Mouse (Mus musculus): ENCODE measurements around the gene Mlst8. TPM values are rescaled to one million over a fixed set of nuclear protein-coding genes. Genes with fewer than 3 reads are reported as not detected.
"Not testable (repeated sequence)": the region's sequence is repeated elsewhere in the genome, so short reads cannot be mapped to it uniquely, and the experiment has no call there.

Mlst8 gene
- total and polyA plus RNA-seq, 3 experiments: 10.0 to 24.7 (median 14.0) TPM

GRCm38 (mm10) chr17:24425905-24426304, 53.0 kb downstream of the Mlst8 start:
- no peak for TF ChIP-seq NRF1 (IDR thresholded peaks at IDR 0.05; ENCODE audit: low read depth, low read length)
- no peak overlapping the region for H3K4me2 ChIP-seq (ENCODE audit: insufficient read depth, low read depth, poor library complexity, severe bottlenecking)
- no peak overlapping the region for H3K9ac ChIP-seq (ENCODE audit: insufficient read depth, low read depth)
- in situ Hi-C loops (cut with MboI; ENCODE audit: low pct_ligation_motif_present, low pct_unique_long_range_greater_than_20kb, low sequenced_read_pairs): no loop called here
- dilution Hi-C loops (cut with MboI; ENCODE audit: extremely low pct_ligation_motif_present, extremely low pct_unique_long_range_greater_than_20kb, low sequenced_read_pairs): no loop called here
- H3K4me3 ChIP-seq (replicated peaks in 1 of 3; ENCODE audit: low read depth in 2 of 3, low read length in 2 of 3, poor library complexity in 1 of 3): no peak overlapping the region
- H3K36me3 ChIP-seq (replicated peaks in 1 of 2; ENCODE audit: control insufficient read depth in 1 of 2, insufficient read depth in 1 of 2, low read length in 1 of 2): peaks cover 53 to 66% of the 10 kb centered on the region in 2 experiments
- peaks cover 13% of the 10 kb centered on the region for H3K79me2 ChIP-seq (replicated peaks; ENCODE audit: control insufficient read depth, extremely low read depth, insufficient read depth, poor library complexity, severe bottlenecking)
- peaks cover 0 to 23% of the 10 kb centered on the region in 2 experiments; a peak in 2 of 4 replicates for H3K4me1 ChIP-seq (ENCODE audit: control insufficient read depth in 1 of 2, insufficient read depth in 2 of 2)
- no peaks in the 10 kb centered on the region for H3K9me3 ChIP-seq (replicated peaks; ENCODE audit: low read length)
- no peaks in the 10 kb centered on the region for H3K27me3 ChIP-seq (replicated peaks)
- no peak for DNase-seq (ENCODE audit: extremely low read depth)
- peak overlapping the region; percentile 28; the same call in 1 of the 2 replicates for H3K27ac ChIP-seq (ENCODE audit: insufficient read depth, low read depth)

- H3K9me3 ChIP-seq (replicated peaks; ENCODE audit: low read length); dilution Hi-C loops (cut with MboI; ENCODE audit: extremely low pct_ligation_motif_present, extremely low pct_unique_long_range_greater_than_20kb, low sequenced_read_pairs); H3K4me2 ChIP-seq (ENCODE audit: insufficient read depth, low read depth, poor library complexity, severe bottlenecking); in situ Hi-C loops (cut with MboI; ENCODE audit: low pct_ligation_motif_present, low pct_unique_long_range_greater_than_20kb, low sequenced_read_pairs); DNase-seq (ENCODE audit: extremely low read depth); H3K27ac ChIP-seq (ENCODE audit: insufficient read depth, low read depth); H3K4me3 ChIP-seq (replicated peaks in 1 of 3; ENCODE audit: low read depth in 2 of 3, low read length in 2 of 3, poor library complexity in 1 of 3); H3K27me3 ChIP-seq (replicated peaks); H3K9ac ChIP-seq (ENCODE audit: insufficient read depth, low read depth): not testable (repeated sequence)
- H3K4me1 ChIP-seq (ENCODE audit: control insufficient read depth in 1 of 2, insufficient read depth in 2 of 2): peaks cover 0 to 18% of the 10 kb centered on the region in 2 experiments; a peak in 1 of 4 replicates
- H3K79me2 ChIP-seq (replicated peaks; ENCODE audit: control insufficient read depth, extremely low read depth, insufficient read depth, poor library complexity, severe bottlenecking): peaks cover 19% of the 10 kb centered on the region
- peaks cover 56 to 66% of the 10 kb centered on the region in 2 experiments for H3K36me3 ChIP-seq (replicated peaks in 1 of 2; ENCODE audit: control insufficient read depth in 1 of 2, insufficient read depth in 1 of 2, low read length in 1 of 2)
These were observed 53.6 kb downstream of the Mlst8 start for GRCm38 (mm10) chr17:24425326-24425725.

DNA sequence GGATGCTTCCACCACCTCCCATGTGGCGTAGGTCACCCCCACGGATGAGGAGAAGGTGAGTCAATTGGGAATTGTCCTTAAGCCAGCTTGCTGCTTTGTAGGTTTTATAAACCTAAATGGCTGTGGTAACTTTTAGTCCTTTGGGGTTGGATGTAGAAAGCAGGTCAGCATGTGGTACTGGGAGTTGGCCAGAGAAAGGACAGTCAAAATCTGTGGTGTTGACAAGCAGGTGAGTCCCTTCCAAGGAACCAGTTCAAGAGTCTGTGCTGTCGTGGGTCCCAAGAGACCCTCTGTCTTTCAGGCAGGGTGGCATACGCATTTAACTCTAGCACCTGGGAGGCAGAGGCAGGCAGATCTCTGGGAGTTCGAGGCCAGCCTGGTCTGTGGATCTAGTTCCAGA, 54.4 kb downstream of the Mlst8 start:
- in situ Hi-C loops (cut with MboI; ENCODE audit: low pct_ligation_motif_present, low pct_unique_long_range_greater_than_20kb, low sequenced_read_pairs): no loop called here
- Histone ChIP-seq H3K36me3 (replicated peaks in 1 of 2; ENCODE audit: control insufficient read depth in 1 of 2, insufficient read depth in 1 of 2, low read length in 1 of 2) (peaks cover 57 to 66% of the 10 kb centered on the region in 2 experiments), H3K27me3 (replicated peaks) (no peaks in the 10 kb centered on the region)

More for the DNA sequence above, 54.4 kb downstream of the Mlst8 start:
- H3K79me2 ChIP-seq (replicated peaks; ENCODE audit: control insufficient read depth, extremely low read depth, insufficient read depth, poor library complexity, severe bottlenecking): peaks cover 25% of the 10 kb centered on the region
- dilution Hi-C loops (cut with MboI; ENCODE audit: extremely low pct_ligation_motif_present, extremely low pct_unique_long_range_greater_than_20kb, low sequenced_read_pairs): no loop called here
- H3K4me1 ChIP-seq (ENCODE audit: control insufficient read depth in 1 of 2, insufficient read depth in 2 of 2): peaks cover 0 to 10% of the 10 kb centered on the region in 2 experiments; a peak in 1 of 4 replicates
- H3K4me3 ChIP-seq (replicated peaks in 1 of 3; ENCODE audit: low read depth in 2 of 3, low read length in 2 of 3, poor library complexity in 1 of 3): no peak overlapping the region
- DNase-seq (ENCODE audit: extremely low read depth): no peak
- H3K4me2 ChIP-seq (ENCODE audit: insufficient read depth, low read depth, poor library complexity, severe bottlenecking): no peak overlapping the region
- no peak overlapping the region for H3K9ac ChIP-seq (ENCODE audit: insufficient read depth, low read depth)
- TF ChIP-seq ELF1 (IDR thresholded peaks at IDR 0.05; ENCODE audit: low read depth, low read length) (no peak), TBP (conservative IDR thresholded peaks at IDR 0.05; ENCODE audit: low read depth, low read length) (no peak), HCFC1 (IDR thresholded peaks at IDR 0.05; ENCODE audit: low read depth, low read length) (no peak), EP300 (IDR thresholded peaks at IDR 0.05; ENCODE audit: low read length) (no peak)
- H3K9me3 ChIP-seq (replicated peaks; ENCODE audit: low read length): no peaks in the 10 kb centered on the region
- H3K27ac ChIP-seq (ENCODE audit: insufficient read depth, low read depth): no peak overlapping the region

Other genes with a start within 250 kb of the Mlst8 start
Only the 20 nearest of the 26 such genes appear.
- not detected in 2 replicates for gene Abca17, start 128.0 kb downstream of the Mlst8 start, total RNA-seq (2012; rRNA removed)
- gene Abca17, start 128.0 kb downstream of the Mlst8 start, total RNA-seq (2014; rRNA removed): 0.35 TPM in 1 of 2 replicates, not detected in the other
- gene Abca17, start 128.0 kb downstream of the Mlst8 start, polyA plus RNA-seq (2012; ENCODE audit: insufficient read length, low read depth): not detected in 2 replicates
- 5.7 and 8.4 TPM in 2 replicates for gene Abca3, start 127.1 kb downstream of the Mlst8 start, total RNA-seq (2012; rRNA removed)
- 3.9 and 4.0 TPM in 2 replicates for gene Abca3, start 127.1 kb downstream of the Mlst8 start, total RNA-seq (2014; rRNA removed)
- 8.7 and 9.1 TPM in 2 replicates for gene Abca3, start 127.1 kb downstream of the Mlst8 start, polyA plus RNA-seq (2012; ENCODE audit: insufficient read length, low read depth)
- gene Rnps1, start 64.5 kb downstream of the Mlst8 start, total RNA-seq (2012; rRNA removed): 160 and 186 TPM in 2 replicates
- 288 and 302 TPM in 2 replicates for gene Rnps1, start 64.5 kb downstream of the Mlst8 start, total RNA-seq (2014; rRNA removed)
- gene Rnps1, start 64.5 kb downstream of the Mlst8 start, polyA plus RNA-seq (2012; ENCODE audit: insufficient read length, low read depth): 252 and 255 TPM in 2 replicates
- gene Eci1, start 52.4 kb downstream of the Mlst8 start, total RNA-seq (2012; rRNA removed): 97.4 and 122 TPM in 2 replicates
- 94.7 and 100 TPM in 2 replicates for gene Eci1, start 52.4 kb downstream of the Mlst8 start, total RNA-seq (2014; rRNA removed)
- 70.1 and 74.1 TPM in 2 replicates for gene Eci1, start 52.4 kb downstream of the Mlst8 start, polyA plus RNA-seq (2012; ENCODE audit: insufficient read length, low read depth)
- gene Dnase1l2, start 36.0 kb downstream of the Mlst8 start, total RNA-seq (2012; rRNA removed): 1.5 and 1.6 TPM in 2 replicates
- gene Dnase1l2, start 36.0 kb downstream of the Mlst8 start, total RNA-seq (2014; rRNA removed): 0.82 TPM in 2 replicates
- 1.1 and 1.3 TPM in 2 replicates for gene Dnase1l2, start 36.0 kb downstream of the Mlst8 start, polyA plus RNA-seq (2012; ENCODE audit: insufficient read length, low read depth)
- 21.5 and 22.7 TPM in 2 replicates for gene E4f1, start 8.8 kb downstream of the Mlst8 start, total RNA-seq (2012; rRNA removed)
- 10.0 and 10.2 TPM in 2 replicates for gene E4f1, start 8.8 kb downstream of the Mlst8 start, total RNA-seq (2014; rRNA removed)
- gene E4f1, start 8.8 kb downstream of the Mlst8 start, polyA plus RNA-seq (2012; ENCODE audit: insufficient read length, low read depth): 16.2 and 17.4 TPM in 2 replicates
- 14.2 and 17.3 TPM in 2 replicates for gene Pgp, start 8.7 kb downstream of the Mlst8 start, total RNA-seq (2012; rRNA removed)
- 31.1 and 41.8 TPM in 2 replicates for gene Pgp, start 8.7 kb downstream of the Mlst8 start, total RNA-seq (2014; rRNA removed)
- gene Pgp, start 8.7 kb downstream of the Mlst8 start, polyA plus RNA-seq (2012; ENCODE audit: insufficient read length, low read depth): 41.1 and 41.6 TPM in 2 replicates
- gene Bricd5, start 5.2 kb downstream of the Mlst8 start, total RNA-seq (2012; rRNA removed): 0.98 and 1.1 TPM in 2 replicates
- not detected in 2 replicates for gene Bricd5, start 5.2 kb downstream of the Mlst8 start, total RNA-seq (2014; rRNA removed)
- gene Bricd5, start 5.2 kb downstream of the Mlst8 start, polyA plus RNA-seq (2012; ENCODE audit: insufficient read length, low read depth): 0.61 TPM in 1 of 2 replicates, not detected in the other
- gene Caskin1, start 9.5 kb upstream of the Mlst8 start, total RNA-seq (2012; rRNA removed): 0.08 and 0.21 TPM in 2 replicates
- not detected in 2 replicates for gene Caskin1, start 9.5 kb upstream of the Mlst8 start, total RNA-seq (2014; rRNA removed)
- gene Caskin1, start 9.5 kb upstream of the Mlst8 start, polyA plus RNA-seq (2012; ENCODE audit: insufficient read length, low read depth): 0.71 and 0.80 TPM in 2 replicates
- gene Traf7, start 48.9 kb upstream of the Mlst8 start, total RNA-seq (2012; rRNA removed): 122 and 127 TPM in 2 replicates
- gene Traf7, start 48.9 kb upstream of the Mlst8 start, total RNA-seq (2014; rRNA removed): 109 and 114 TPM in 2 replicates
- 167 and 176 TPM in 2 replicates for gene Traf7, start 48.9 kb upstream of the Mlst8 start, polyA plus RNA-seq (2012; ENCODE audit: insufficient read length, low read depth)
- 1.3 and 2.2 TPM in 2 replicates for gene Rab26, start 55.1 kb upstream of the Mlst8 start, total RNA-seq (2012; rRNA removed)
- gene Rab26, start 55.1 kb upstream of the Mlst8 start, total RNA-seq (2014; rRNA removed): 0.36 TPM in 1 of 2 replicates, not detected in the other
- 0.40 and 0.74 TPM in 2 replicates for gene Rab26, start 55.1 kb upstream of the Mlst8 start, polyA plus RNA-seq (2012; ENCODE audit: insufficient read length, low read depth)
- gene Pkd1, start 70.8 kb upstream of the Mlst8 start, total RNA-seq (2012; rRNA removed): 11.1 and 13.4 TPM in 2 replicates
- 2.7 and 2.8 TPM in 2 replicates for gene Pkd1, start 70.8 kb upstream of the Mlst8 start, total RNA-seq (2014; rRNA removed)
- 7.5 and 8.3 TPM in 2 replicates for gene Pkd1, start 70.8 kb upstream of the Mlst8 start, polyA plus RNA-seq (2012; ENCODE audit: insufficient read length, low read depth)
- 35.2 and 35.4 TPM in 2 replicates for gene Tsc2, start 153.6 kb upstream of the Mlst8 start, total RNA-seq (2012; rRNA removed)
- 7.8 and 9.1 TPM in 2 replicates for gene Tsc2, start 153.6 kb upstream of the Mlst8 start, total RNA-seq (2014; rRNA removed)
- 54.4 and 69.8 TPM in 2 replicates for gene Tsc2, start 153.6 kb upstream of the Mlst8 start, polyA plus RNA-seq (2012; ENCODE audit: insufficient read length, low read depth)
- gene Nthl1, start 153.6 kb upstream of the Mlst8 start, total RNA-seq (2012; rRNA removed): 21.9 and 24.0 TPM in 2 replicates
- 20.1 TPM in 2 replicates for gene Nthl1, start 153.6 kb upstream of the Mlst8 start, total RNA-seq (2014; rRNA removed)
- 20.4 and 25.7 TPM in 2 replicates for gene Nthl1, start 153.6 kb upstream of the Mlst8 start, polyA plus RNA-seq (2012; ENCODE audit: insufficient read length, low read depth)
- gene Slc9a3r2, start 171.2 kb upstream of the Mlst8 start, total RNA-seq (2012; rRNA removed): 4.4 and 5.5 TPM in 2 replicates
- 1.8 and 2.1 TPM in 2 replicates for gene Slc9a3r2, start 171.2 kb upstream of the Mlst8 start, total RNA-seq (2014; rRNA removed)
- gene Slc9a3r2, start 171.2 kb upstream of the Mlst8 start, polyA plus RNA-seq (2012; ENCODE audit: insufficient read length, low read depth): 4.8 and 5.1 TPM in 2 replicates
- gene Npw, start 179.4 kb upstream of the Mlst8 start, total RNA-seq (2012; rRNA removed): not detected in 2 replicates
- not detected in 2 replicates for gene Npw, start 179.4 kb upstream of the Mlst8 start, total RNA-seq (2014; rRNA removed)
- gene Npw, start 179.4 kb upstream of the Mlst8 start, polyA plus RNA-seq (2012; ENCODE audit: insufficient read length, low read depth): not detected in 2 replicates
- gene Zfp598, start 190.6 kb upstream of the Mlst8 start, total RNA-seq (2012; rRNA removed): 27.9 and 31.8 TPM in 2 replicates
- gene Zfp598, start 190.6 kb upstream of the Mlst8 start, total RNA-seq (2014; rRNA removed): 22.1 and 23.4 TPM in 2 replicates
- gene Zfp598, start 190.6 kb upstream of the Mlst8 start, polyA plus RNA-seq (2012; ENCODE audit: insufficient read length, low read depth): 43.5 and 54.0 TPM in 2 replicates
- gene Syngr3, start 210.9 kb upstream of the Mlst8 start, total RNA-seq (2012; rRNA removed): 2.2 and 3.9 TPM in 2 replicates
- gene Syngr3, start 210.9 kb upstream of the Mlst8 start, total RNA-seq (2014; rRNA removed): 0.23 and 0.32 TPM in 2 replicates
- 0.33 and 0.35 TPM in 2 replicates for gene Syngr3, start 210.9 kb upstream of the Mlst8 start, polyA plus RNA-seq (2012; ENCODE audit: insufficient read length, low read depth)
- gene Gfer, start 217.1 kb upstream of the Mlst8 start, total RNA-seq (2012; rRNA removed): 102 and 105 TPM in 2 replicates
- gene Gfer, start 217.1 kb upstream of the Mlst8 start, total RNA-seq (2014; rRNA removed): 67.6 and 69.1 TPM in 2 replicates
- gene Gfer, start 217.1 kb upstream of the Mlst8 start, polyA plus RNA-seq (2012; ENCODE audit: insufficient read length, low read depth): 94.8 and 100.0 TPM in 2 replicates
- gene Noxo1, start 217.2 kb upstream of the Mlst8 start, total RNA-seq (2012; rRNA removed): 0.80 and 0.89 TPM in 2 replicates
- 0.47 and 0.54 TPM in 2 replicates for gene Noxo1, start 217.2 kb upstream of the Mlst8 start, total RNA-seq (2014; rRNA removed)
- 0.95 and 2.5 TPM in 2 replicates for gene Noxo1, start 217.2 kb upstream of the Mlst8 start, polyA plus RNA-seq (2012; ENCODE audit: insufficient read length, low read depth)

All from CH12.LX (cell line).